Mouse (Mus musculus) cortical plate, adult 2 months (tissue): ENCODE measurements at regions not wholly inside any gene's neighbourhood (a gene's known extent, or its start where the extent isn't known, plus 50 kb on each side); places are given as distances from the start of the nearest gene placed in this dataset.
A peak's percentile ranks its signal among the peaks of the same experiment; 100 is the strongest.

Source experiments
- H3K27ac ChIP-seq: fragments of 200-500 bp; 2 replicates; pipeline ENCODE4 v1.5.1; 2012; ENCODE audit warnings: low read length, control low read depth, inconsistent platforms; ENCODE audit not compliant: insufficient read depth
- H3K4me1 ChIP-seq: fragments of 200-500 bp; 2 replicates; pipeline ENCODE4 v1.6.1; 2011; ENCODE audit warnings: low read length; ENCODE audit not compliant: control insufficient read depth, insufficient read depth
- H3K4me3 ChIP-seq: fragments of 200-500 bp; 2 replicates; pipeline ENCODE4 v1.5.1; 2011; ENCODE audit warnings: mild to moderate bottlenecking, low read length, control low read depth; ENCODE audit not compliant: insufficient read depth
- CTCF ChIP-seq: fragments of 200-500 bp; IDR thresholded peaks from 2 replicates; pipeline ENCODE4 v1.5.1; 2011; ENCODE audit warnings: mild to moderate bottlenecking, control low read depth, low read length; ENCODE audit not compliant: insufficient read depth; ENCODE audit errors: extremely low read depth
- POLR2A ChIP-seq: fragments of 200-500 bp; IDR thresholded peaks from 2 replicates; pipeline ENCODE4 v1.6.1; 2011; ENCODE audit warnings: mild to moderate bottlenecking, low read length, control low read depth; ENCODE audit not compliant: insufficient read depth; ENCODE audit errors: extremely low read depth

DNA sequence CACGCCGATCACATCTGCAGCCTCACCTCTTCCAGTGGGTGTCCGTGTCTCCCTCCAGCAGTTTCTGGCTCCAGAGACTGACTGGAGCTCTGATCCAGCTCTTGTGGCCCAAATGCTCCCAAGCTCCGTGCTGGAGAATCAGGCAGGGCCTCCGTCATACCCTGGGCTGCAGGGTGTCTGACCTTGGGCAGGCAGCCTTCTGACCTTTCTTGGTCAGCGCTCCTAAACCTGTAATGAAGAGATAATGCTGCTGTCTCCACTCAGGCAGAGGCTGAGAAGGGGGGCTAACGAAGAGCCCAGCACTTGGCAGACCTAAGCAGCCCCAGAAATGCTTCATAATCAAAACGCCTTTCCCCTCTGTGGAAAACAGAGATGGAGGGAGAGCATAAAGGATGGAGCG, 89.9 kb upstream of the Mef2a start:
- TF ChIP-seq POLR2A = no peak
- TF ChIP-seq CTCF = no peak
- no peak overlapping the region for H3K4me3 ChIP-seq
- H3K27ac ChIP-seq = peak overlapping the region; percentile 21; the same call in 1 of the 2 replicates
- H3K4me1 ChIP-seq = peaks cover 6% of the 10 kb centered on the region

DNA sequence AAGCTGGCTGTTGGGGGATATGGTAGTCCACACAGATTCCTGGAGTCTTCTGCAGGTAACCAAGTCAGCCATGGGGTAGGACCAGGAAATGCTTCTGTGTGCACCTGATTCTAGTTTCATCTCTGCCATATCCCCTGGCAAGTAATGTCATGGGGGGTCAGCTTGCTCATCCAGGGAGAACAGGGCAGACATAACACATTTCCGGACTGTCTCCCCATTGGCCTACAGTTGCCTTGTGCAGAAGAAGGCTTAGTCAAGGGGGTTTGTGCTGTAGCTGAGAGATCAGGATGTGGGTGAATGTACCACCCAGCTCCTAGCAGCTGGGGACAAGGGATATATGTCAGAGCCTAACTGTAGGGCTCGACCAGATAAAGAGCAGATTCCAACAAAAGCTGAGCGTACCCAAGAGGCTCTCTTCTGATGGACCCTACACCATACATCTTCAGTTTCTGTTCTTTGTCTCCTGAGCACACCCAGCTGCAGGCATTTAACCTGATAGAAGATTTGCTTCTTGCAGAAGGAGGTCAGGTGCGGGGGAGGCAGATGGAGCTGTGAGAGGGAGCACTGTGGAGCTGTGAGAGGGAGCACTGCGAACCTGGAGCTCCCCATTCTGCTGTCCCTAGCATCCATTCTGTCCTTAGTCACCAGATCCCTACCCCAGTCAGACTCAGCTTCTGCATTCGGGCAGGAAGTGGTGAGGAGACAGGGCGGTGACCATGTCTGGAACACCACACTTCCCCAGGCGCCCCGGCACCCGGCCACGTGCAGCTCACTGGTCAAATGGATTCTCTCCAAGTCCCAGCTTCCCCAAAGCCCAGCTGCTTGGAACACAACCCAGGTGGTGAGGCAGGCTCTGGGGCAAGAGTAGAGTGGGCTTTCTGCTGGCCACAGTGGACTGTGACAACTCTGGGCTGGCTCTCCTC, 88.9 kb upstream of the Mef2a start:
- no peak for TF ChIP-seq CTCF
- no peak for TF ChIP-seq POLR2A
- Histone ChIP-seq H3K4me3 (no peak overlapping the region), H3K4me1 (peaks cover 6% of the 10 kb centered on the region), H3K27ac (0 out of 2 replicates have a peak overlapping the region, but pooled peaks have one; percentile 27)

DNA sequence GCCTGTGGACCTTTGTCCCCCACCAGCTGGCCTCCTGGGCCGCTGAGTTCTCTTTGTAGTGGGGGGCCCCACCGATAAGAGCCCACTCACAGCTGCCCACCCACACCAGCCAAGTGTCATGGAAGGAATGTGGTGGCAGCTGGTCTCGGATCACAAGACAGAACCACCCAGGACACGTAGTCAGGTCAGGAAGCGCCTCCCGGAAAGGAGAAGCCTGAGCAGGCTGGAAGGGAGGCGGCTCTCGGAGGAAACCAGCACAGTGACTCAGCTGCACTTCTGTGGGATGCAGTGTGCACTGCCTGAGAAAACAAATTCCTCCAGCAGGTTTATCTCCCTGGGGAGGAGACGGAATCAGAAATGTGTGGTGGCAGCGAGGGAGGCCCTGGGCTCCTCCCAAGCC, 87.2 kb upstream of the Mef2a start:
- H3K27ac ChIP-seq = peak overlapping the region; percentile 24; the same call in 1 of the 2 replicates
- TF ChIP-seq CTCF (no peak), POLR2A (no peak)
- H3K4me1 ChIP-seq = peaks cover 6% of the 10 kb centered on the region
- no peak overlapping the region for H3K4me3 ChIP-seq

DNA sequence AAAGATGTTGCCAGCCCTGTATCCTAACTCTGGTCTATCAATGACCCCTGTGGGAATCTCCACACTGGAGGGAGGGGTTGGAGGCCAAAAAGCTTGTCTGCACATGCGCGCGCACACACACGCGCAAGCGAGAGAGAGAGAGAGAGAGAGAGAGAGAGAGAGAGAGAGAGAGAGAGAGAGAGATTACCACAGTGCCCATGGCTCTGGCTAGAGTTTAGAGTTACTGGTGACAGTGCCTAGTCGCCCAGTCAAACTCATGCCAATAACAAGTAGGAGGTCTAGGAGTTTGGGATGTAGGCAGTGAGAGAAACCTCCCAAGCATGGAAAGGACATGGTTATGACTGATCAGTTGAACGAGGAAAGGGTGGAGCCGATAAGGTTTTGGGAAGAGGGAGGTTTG, 86.6 kb upstream of the Mef2a start:
- TF ChIP-seq POLR2A (no peak), CTCF (no peak)
- Histone ChIP-seq H3K4me3 (no peak overlapping the region), H3K27ac (no peak overlapping the region)

DNA sequence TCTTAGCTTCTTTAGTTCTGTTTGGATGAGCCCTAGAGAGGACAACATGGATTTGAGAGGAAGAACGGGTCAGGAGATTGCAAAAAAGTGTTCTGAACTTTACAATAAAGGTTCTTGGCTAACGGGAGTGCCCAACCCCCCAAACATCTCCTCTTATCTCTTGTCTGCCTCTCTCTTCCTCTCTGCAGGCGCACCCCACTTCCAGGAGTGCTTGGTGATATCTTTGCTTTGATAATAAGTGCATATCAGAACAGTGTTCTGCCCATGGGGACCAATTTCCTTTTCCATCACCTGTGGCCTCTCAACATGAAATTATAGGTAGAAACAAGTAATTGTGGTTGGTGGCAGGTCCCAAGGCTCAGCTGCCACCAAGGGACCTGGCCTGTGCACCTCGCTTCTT, 86.0 kb upstream of the Mef2a start:
- Histone ChIP-seq H3K27ac (no peak overlapping the region), H3K4me1 (peaks cover 6% of the 10 kb centered on the region), H3K4me3 (no peak overlapping the region)
- no peak for TF ChIP-seq CTCF
- no peak for TF ChIP-seq POLR2A

More for the DNA sequence above, 86.6 kb upstream of the Mef2a start:
- peaks cover 6% of the 10 kb centered on the region for H3K4me1 ChIP-seq

DNA sequence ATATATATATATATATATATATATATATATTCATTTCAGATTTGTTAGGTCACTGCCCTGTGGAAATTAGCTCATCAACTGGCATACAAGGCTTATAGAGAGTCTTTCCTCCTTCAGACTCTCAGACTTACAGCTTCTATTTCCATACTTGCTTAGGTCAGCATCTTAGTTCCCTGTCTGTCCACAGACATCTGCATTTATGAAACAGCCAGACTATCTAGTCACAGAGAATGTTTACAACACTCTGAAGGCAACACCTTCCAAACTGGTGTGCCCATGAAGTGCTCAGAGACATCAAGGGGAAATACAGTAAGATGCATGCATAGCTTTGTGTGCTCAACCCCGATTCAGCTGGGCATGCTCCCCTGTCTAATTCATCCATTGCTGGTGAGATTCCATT, 85.2 kb upstream of the Mef2a start:
- Histone ChIP-seq H3K27ac (no peak overlapping the region), H3K4me3 (no peak overlapping the region), H3K4me1 (peaks cover 6% of the 10 kb centered on the region)
- TF ChIP-seq CTCF = no peak
- TF ChIP-seq POLR2A = no peak

DNA sequence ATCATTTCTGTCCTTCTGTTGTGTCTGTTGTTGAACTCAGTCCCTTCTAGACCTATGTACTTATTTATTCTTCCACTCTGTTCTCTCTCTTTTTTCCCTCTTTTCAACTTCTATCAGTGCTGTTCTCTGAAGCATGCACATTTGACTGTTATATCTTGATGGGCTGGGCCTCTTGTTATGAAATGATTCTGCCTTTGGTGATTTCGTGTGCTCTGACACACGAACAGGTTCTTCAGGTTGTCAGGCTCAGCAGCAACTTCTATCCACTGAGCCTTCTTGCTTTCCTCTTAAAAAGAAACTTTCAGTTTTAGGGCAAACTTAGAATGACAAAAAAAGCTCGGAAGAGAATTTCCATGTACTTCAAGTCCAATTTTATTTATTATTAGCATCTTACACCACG, 83.4 kb upstream of the Mef2a start:
- Histone ChIP-seq H3K4me3 (no peak overlapping the region), H3K4me1 (peaks cover 1% of the 10 kb centered on the region), H3K27ac (no peak overlapping the region)
- TF ChIP-seq CTCF (no peak), POLR2A (no peak)

DNA sequence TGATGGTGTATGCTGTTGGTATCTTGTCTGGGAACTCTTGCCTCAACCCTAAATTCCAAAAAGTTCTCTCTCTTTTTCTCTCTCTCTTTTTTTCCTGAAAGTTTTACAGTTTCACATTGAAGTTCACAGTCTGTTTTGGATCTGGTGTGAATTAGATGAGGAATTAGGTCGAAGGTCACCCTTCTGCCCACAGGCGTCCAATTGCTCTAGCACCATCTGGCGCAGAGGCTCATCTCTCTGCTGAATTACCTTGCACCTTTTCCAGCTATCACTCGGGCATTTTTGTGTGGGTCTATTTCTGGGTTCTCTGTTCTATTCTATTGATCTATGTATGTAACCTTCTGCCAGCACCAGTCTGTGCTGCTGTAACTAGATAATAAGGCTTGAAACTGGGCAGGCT, 81.8 kb upstream of the Mef2a start:
- Histone ChIP-seq H3K4me3 (no peak overlapping the region), H3K27ac (no peak overlapping the region), H3K4me1 (no peaks in the 10 kb centered on the region; the same call in 1 of the 2 replicates)
- no peak for TF ChIP-seq POLR2A
- no peak for TF ChIP-seq CTCF

DNA sequence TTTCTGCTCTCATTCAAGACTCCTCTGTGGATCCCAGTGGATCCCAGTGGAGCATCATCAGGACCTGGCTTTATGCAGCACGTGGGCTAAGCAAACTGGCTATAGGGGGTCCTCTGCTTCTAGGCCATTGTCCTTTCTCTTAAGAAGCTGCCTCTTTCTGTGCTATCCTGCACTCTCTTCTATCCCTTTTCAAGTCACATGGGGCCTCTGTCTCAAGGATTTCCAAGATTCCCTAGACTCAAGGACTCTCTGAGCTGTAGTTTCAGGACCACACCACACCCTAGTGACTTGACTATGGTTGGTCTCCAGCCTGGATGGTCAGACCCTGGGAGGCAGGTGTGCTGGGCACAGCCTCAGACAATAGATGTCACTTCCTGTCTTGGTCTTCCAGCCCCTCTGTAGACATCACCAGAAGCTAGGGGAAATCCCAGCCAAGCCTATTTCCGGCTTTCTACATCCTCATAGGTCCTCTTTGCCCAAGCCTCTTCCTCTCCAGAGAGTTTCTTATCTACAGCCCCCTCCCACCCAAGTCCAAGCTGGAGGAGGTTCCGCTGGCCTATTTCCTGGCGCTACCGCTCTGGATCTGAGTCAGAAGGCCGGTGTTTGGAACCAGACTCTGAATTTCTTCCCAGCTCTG, 78.6 kb upstream of the Mef2a start:
- no peak overlapping the region for H3K4me3 ChIP-seq
- no peaks in the 10 kb centered on the region for H3K4me1 ChIP-seq
- no peak for TF ChIP-seq CTCF
- no peak for TF ChIP-seq POLR2A
- H3K27ac ChIP-seq = no peak overlapping the region
